Mouse (Mus musculus) left cerebral cortex, adult 2 months (tissue): ENCODE measurements around the gene Kifc1. TPM values are rescaled to one million over a fixed set of nuclear protein-coding genes. Genes with fewer than 3 reads are reported as not detected.
"Not testable (repeated sequence)": the region's sequence is repeated elsewhere in the genome, so short reads cannot be mapped to it uniquely, and the experiment has no call there.

Experiments used
- DNase-seq, 2 experiments: peaks; one replicate each; pipeline ENCODE4 v3.0.0; 2021 to 2022; ENCODE audit warnings: low spot score in 2 of 2, mixed read lengths in 1 of 2; ENCODE audit errors: extremely low spot score in 1 of 2
- H3K27ac ChIP-seq: fragments of 200-600 bp; 2 replicates; pipeline ENCODE4 v1.8.1; 2022
- H3K4me3 ChIP-seq: fragments of 200-600 bp; 2 replicates; pipeline ENCODE4 v1.8.1; 2022
- CTCF ChIP-seq: fragments of 200-600 bp; IDR thresholded peaks from 2 replicates; pipeline ENCODE4 v1.8.1; 2022; ENCODE audit warnings: antibody characterized with exemption, mild to moderate bottlenecking, moderate library complexity
- intact Hi-C: fragments of 180-260 bp; cut with DNase I; formaldehyde crosslinking; loops from one replicate; pipeline ENCODE4 v1.15.1; 2025
- total RNA-seq, 2 experiments: library from RNA; stranded (reverse); gene quantifications; 2 replicates each; pipeline ENCODE4 v1.2.3; 2021

The Kifc1 gene
- total RNA-seq, 2 experiments from 2014 or later, result 2.2 to 3.1 TPM

- Histone ChIP-seq H3K27ac (peak within 1 kb of the TSS; percentile 90), H3K4me3 (peak within 1 kb of the TSS; percentile 76)
- intact Hi-C loops, result loop anchor here (1.0 kb wide), 1 partner anchor 19 kb away; the partner anchor contains the start of gene Kifc1
- no peak for TF ChIP-seq CTCF
- DNase-seq, result peak; percentile 98 to 99
These were observed 18.8 kb upstream of the Kifc1 start, which contains the start of gene Daxx for GRCm38 (mm10) chr17:33909077-33909868. Gene Daxx (plus strand): TSS chr17:33909414.

- peak; percentile 53 to 59 for DNase-seq
- H3K27ac ChIP-seq, result peak overlapping the region; percentile 90
- TF ChIP-seq CTCF, result no peak
- intact Hi-C loops, result loop anchor here (1.0 kb wide), 1 partner anchor 18 kb away; the partner anchor contains the start of gene Kifc1
- H3K4me3 ChIP-seq, result peak overlapping the region; percentile 76
These were observed 18.0 kb upstream of the Kifc1 start for GRCm38 (mm10) chr17:33908331-33909076.

DNA sequence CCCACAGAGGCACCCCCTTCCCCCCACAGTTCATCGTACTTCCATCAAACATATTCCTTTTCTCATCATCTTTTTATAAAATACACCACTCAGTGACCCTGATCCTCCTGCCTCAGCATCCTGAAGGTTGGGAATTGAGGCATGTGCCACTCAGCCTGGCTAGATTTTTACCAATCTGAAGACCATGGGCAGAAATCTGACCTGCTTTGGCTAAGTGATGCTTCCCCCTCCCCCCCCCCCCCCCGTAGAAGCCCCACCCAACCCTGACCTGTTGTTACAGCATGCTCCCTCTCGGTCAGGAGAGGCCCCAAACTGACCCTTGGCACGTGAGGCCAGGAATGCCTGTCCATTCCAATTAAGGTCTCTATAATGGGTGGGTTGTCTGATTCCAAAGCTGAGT lies 14.4 kb upstream of the Kifc1 start, which contains the start of gene Platr17:
TSS of gene Platr17 (plus strand) at position 301 of the 400 bp plus-strand sequence.
- DNase-seq, intact Hi-C loops: not testable (repeated sequence)

DNA sequence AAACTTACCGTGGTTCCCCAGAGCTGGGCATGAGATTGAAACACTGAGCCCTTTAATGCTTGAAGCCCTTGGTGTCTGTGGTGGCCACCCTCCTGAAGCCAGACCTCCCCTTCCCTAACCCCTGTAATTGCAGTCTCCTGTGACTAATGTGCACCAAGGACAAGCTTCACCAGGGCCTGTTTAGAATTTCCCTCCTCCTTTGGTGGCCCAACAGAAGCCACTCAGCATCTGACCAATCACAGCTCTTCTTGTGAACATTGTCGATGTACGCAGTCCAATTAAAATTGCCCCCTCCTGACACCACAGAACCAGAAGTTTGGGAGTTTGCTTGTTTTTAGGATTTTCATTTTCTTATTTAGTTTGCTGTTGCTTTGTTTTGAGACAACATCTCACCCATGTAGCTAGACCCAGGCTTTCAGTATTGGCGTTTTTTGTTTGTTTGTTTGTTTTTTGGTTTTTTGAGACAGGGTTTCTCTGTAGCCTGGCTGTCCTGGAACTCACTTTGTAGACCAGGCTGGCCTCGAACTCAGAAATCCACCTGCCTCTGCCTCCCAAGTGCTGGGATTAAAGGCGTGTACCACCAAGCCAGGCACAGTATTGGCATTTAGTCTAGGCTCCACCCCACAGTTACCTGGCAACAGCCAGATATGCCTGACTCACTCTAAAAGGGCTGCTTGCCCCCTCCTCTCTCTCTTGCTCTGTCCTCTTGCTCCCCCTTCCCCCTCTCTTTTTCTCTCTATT lies 13.6 kb upstream of the Kifc1 start:
- intact Hi-C loops, H3K4me3 ChIP-seq, H3K27ac ChIP-seq, DNase-seq: not testable (repeated sequence)

More for the DNA sequence above, 14.4 kb upstream of the Kifc1 start, which contains the start of gene Platr17:
- not testable (repeated sequence) for H3K27ac ChIP-seq, H3K4me3 ChIP-seq

GRCm38 (mm10) chr17:33902491-33902890 lies 12.0 kb upstream of the Kifc1 start:
- TF ChIP-seq CTCF, result no peak
- DNase-seq, result no peak
- intact Hi-C loops, result no loop called here
- Histone ChIP-seq H3K27ac (no peak overlapping the region), H3K4me3 (no peak overlapping the region)

GRCm38 (mm10) chr17:33902079-33902478 lies 11.6 kb upstream of the Kifc1 start:
- intact Hi-C loops, result no loop called here
- DNase-seq, result no peak
- Histone ChIP-seq H3K27ac (no peak overlapping the region), H3K4me3 (no peak overlapping the region)
- no peak for TF ChIP-seq CTCF

GRCm38 (mm10) chr17:33901653-33902052 lies 11.2 kb upstream of the Kifc1 start:
- DNase-seq, result no peak
- Histone ChIP-seq H3K4me3 (no peak overlapping the region), H3K27ac (no peak overlapping the region)
- intact Hi-C loops, result no loop called here
- no peak for TF ChIP-seq CTCF

- no peak overlapping the region for H3K4me3 ChIP-seq
- intact Hi-C loops, result no loop called here
These were observed 10.5 kb upstream of the Kifc1 start for GRCm38 (mm10) chr17:33900989-33901314.

DNA sequence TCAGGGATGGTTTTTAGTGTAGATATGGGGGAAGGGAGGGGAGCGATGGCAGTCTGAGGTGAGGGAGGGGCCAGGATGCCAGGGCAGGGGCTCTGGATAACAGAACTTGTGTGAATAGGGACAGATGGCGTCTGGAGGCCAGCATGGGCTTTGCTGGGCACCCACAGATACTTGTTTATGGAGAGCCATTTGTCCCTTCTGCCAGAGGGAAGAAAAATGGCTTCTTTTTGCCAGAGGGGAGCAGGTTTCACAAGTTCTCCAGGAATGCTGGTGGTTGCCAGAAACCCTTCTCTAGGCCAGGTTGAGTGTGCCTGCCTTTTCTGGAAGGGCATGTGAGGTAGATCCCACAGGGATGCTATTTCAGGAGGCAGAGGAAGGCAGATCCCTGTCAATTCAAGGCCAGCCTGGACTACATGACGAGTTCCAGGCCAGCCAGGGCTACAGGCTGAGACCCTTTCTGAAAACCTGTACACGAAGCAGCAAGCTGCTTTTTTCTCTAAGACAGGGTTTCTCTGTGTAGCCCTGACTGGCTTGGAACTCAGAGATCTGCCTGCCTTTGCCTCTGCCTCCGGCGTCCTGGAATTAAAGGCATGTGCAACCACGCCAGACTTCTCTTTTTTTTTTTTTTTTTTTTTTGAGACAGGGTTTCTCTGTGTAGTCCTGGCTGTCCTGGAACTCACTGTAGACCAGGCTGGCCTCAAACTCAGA lies 10.0 kb upstream of the Kifc1 start:
- DNase-seq, result no peak
- Histone ChIP-seq H3K27ac (no peak overlapping the region), H3K4me3 (no peak overlapping the region)
- intact Hi-C loops, result no loop called here
- TF ChIP-seq CTCF, result no peak

More at GRCm38 (mm10) chr17:33900989-33901314, 10.5 kb upstream of the Kifc1 start:
- H3K27ac ChIP-seq, result no peak overlapping the region
- no peak for DNase-seq
- no peak for TF ChIP-seq CTCF

GRCm38 (mm10) chr17:33899642-33900041 lies 9.2 kb upstream of the Kifc1 start:
- no peak for DNase-seq
- intact Hi-C loops, result loop anchor here (10.0 kb wide), 1 partner anchor 505 kb away; the partner anchor contains the start of gene Zfp101
- Histone ChIP-seq H3K4me3 (no peak overlapping the region), H3K27ac (no peak overlapping the region)
- TF ChIP-seq CTCF, result no peak

DNA sequence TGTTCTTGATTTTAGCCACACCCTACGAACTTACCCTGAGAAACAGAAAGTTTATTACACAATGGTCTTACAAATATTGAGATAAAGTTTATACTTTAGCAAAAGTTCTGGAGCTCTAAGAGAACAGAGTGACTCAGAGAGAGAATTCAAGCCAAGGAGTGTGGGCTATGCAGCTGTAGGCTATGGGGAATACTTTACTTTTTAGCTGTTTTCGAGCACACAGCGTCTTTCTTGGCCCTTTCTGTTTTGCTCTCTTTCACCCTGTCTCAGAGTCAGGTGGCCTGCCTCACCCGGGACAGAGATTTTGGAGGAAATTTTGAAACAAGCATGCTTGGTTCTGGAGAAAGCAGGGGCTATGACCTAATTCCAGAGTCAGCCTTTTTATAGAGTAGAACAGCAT lies 7.7 kb upstream of the Kifc1 start:
- not testable (repeated sequence) for H3K27ac ChIP-seq, DNase-seq
- intact Hi-C loops, result loop anchor here (10.0 kb wide), 1 partner anchor 503 kb away; the partner anchor contains the start of gene Zfp101

More for the DNA sequence above, 7.7 kb upstream of the Kifc1 start:
- not testable (repeated sequence) for H3K4me3 ChIP-seq
